ENCODE assay signal across 29 mouse cellular contexts in the genomic region with DNA sequence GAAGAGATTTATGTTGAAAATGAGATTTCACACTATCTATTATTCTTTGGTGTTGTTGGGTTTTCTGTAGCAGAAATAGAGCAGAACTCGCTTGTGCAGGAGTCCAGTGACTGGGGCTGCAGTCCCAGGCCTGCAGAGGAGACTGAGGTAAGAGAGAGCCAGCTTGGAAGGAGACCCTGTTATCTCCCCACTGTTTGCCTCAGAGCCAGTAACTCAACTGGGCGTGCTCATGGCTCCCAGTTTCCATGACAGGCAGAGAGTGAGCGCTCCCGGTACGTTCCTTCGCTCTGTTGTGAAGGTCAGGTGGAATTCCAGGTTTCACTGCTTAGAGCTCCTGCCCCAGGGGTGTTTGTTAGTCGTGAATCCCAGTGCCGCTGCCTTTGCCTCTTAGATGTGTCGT. TPM values are rescaled to one million over a fixed set of nuclear protein-coding genes. Genes with fewer than 3 reads are reported as not detected.
"Had no signal": no experiment of that assay in that cellular context is flagged by ENCODE, and none has a peak within 500 bp of the region (broad histone marks: within the 10 kb centered on the region; RNA-seq: fewer than 3 reads in every experiment).

No protein-coding gene starts in this region.

- H3K27ac ChIP-seq: kidney, embryonic 15.5 days; limb, embryonic 12.5 days; limb, embryonic 15.5 days; liver, embryonic 12.5 days; liver, embryonic 15.5 days; stomach, postnatal 0 days had no signal

- H3K9me3 ChIP-seq: kidney, embryonic 15.5 days; limb, embryonic 12.5 days; limb, embryonic 15.5 days; liver, embryonic 12.5 days; liver, embryonic 15.5 days had no signal

- H3K9ac ChIP-seq: kidney, embryonic 15.5 days; limb, embryonic 12.5 days; limb, embryonic 15.5 days; liver, embryonic 12.5 days; liver, embryonic 15.5 days had no signal

- H3K27me3 ChIP-seq: kidney, embryonic 15.5 days; limb, embryonic 12.5 days; limb, embryonic 15.5 days; liver, embryonic 12.5 days; liver, embryonic 15.5 days had no signal

- H3K4me3 ChIP-seq: kidney, embryonic 15.5 days; limb, embryonic 12.5 days; limb, embryonic 15.5 days; liver, embryonic 12.5 days; liver, embryonic 15.5 days had no signal

- ATAC-seq: liver, embryonic 12.5 days had no signal

- H3K4me1 ChIP-seq: kidney, embryonic 15.5 days; limb, embryonic 12.5 days had no signal

- DNase-seq: kidney, adult 8-10 months; kidney, postnatal 10 days; kidney, postnatal 36 days; layer of hippocampus, adult 9-11 months; left cerebral cortex, postnatal 4 days; lung, postnatal 14 days; lung, postnatal 4 days; midbrain, embryonic 14.5 days; thymus, adult 2 months; thymus, postnatal 14 days; thymus, postnatal 4 days had no signal

- H3K4me2 ChIP-seq: kidney, embryonic 15.5 days; limb, embryonic 12.5 days; limb, embryonic 15.5 days; liver, embryonic 12.5 days; liver, embryonic 15.5 days; midbrain, embryonic 11.5 days had no signal

RNA-seq across cellular contexts. Expression of a gene that starts 21.1 kb away (rescaled TPM):
- total RNA-seq: layer of hippocampus, postnatal 25 days; left cerebral cortex, adult 18-20 months; left cerebral cortex, postnatal 10 days; left cerebral cortex, postnatal 4 days; megakaryocyte progenitor cell, adult 5-6 weeks; midbrain, postnatal 0 days had no signal
- polyA plus RNA-seq: kidney, embryonic 15.5 days; limb, embryonic 12.5 days; limb, embryonic 15.5 days; liver, embryonic 12.5 days; liver, embryonic 15.5 days; lung, adult 2 months; lung, embryonic 16.5 days; midbrain, embryonic 11.5 days; midbrain, embryonic 14.5 days; midbrain, postnatal 0 days; neural tube, embryonic 11.5 days; neural tube, embryonic 14.5 days; small intestine, adult 2 months; stomach, embryonic 14.5 days; stomach, postnatal 0 days; thymus, adult 2 months had no signal
